Mouse (Mus musculus) kidney, postnatal 0 days (tissue): ENCODE measurements around the gene Rhox4b. TPM values are rescaled to one million over a fixed set of nuclear protein-coding genes. Genes with fewer than 3 reads are reported as not detected.
"Not testable (repeated sequence)": the region's sequence is repeated elsewhere in the genome, so short reads cannot be mapped to it uniquely, and the experiment has no call there.

Source experiments
- ATAC-seq: fragments of 200-750 bp; cut with Nextera tagmentation; replicated peaks from 2 replicates; pipeline ENCODE4 v1.8.0; 2017; ENCODE audit warnings: low read depth, moderate number of reproducible peaks, moderate TSS enrichment, moderate library complexity; ENCODE audit not compliant: low FRiP score
- DNase-seq: peaks from one replicate; pipeline ENCODE4 v3.0.0-alpha.2; 2016; ENCODE audit warnings: low spot score
- H3K27ac ChIP-seq: fragments of 300-500 bp; sonication (generic); 2 replicates; pipeline ENCODE4 v1.5.1; 2014; ENCODE audit warnings: mild to moderate bottlenecking
- H3K27me3 ChIP-seq: fragments of 300-500 bp; sonication (generic); 2 replicates; pipeline ENCODE4 v1.6.1; 2014; ENCODE audit warnings: low read length, mixed read lengths; ENCODE audit not compliant: insufficient read depth
- H3K36me3 ChIP-seq: fragments of 300-500 bp; sonication (generic); 2 replicates; pipeline ENCODE4 v1.6.1; 2014; ENCODE audit warnings: low read length, mixed read lengths; ENCODE audit not compliant: insufficient read depth
- H3K4me1 ChIP-seq: fragments of 300-500 bp; sonication (generic); replicated peaks from 2 replicates; pipeline ENCODE4 v1.6.1; 2014; ENCODE audit warnings: antibody characterized with exemption, low read length, mixed read lengths; ENCODE audit not compliant: insufficient read depth
- H3K4me2 ChIP-seq: fragments of 300-500 bp; sonication (generic); 2 replicates; pipeline ENCODE4 v1.6.1; 2014; ENCODE audit warnings: mild to moderate bottlenecking, low read length, moderate library complexity, mixed read lengths
- H3K4me3 ChIP-seq: fragments of 300-500 bp; sonication (generic); replicated peaks from 2 replicates; pipeline ENCODE4 v1.5.1; 2014; ENCODE audit warnings: low read depth, low read length
- H3K9ac ChIP-seq: fragments of 300-500 bp; sonication (generic); 2 replicates; pipeline ENCODE4 v1.6.1; 2014; ENCODE audit warnings: low read depth, low read length
- H3K9me3 ChIP-seq: fragments of 300-500 bp; sonication (generic); replicated peaks from 2 replicates; pipeline ENCODE4 v1.6.1; 2016; ENCODE audit warnings: low read length, inconsistent platforms, mixed read lengths
- WGBS: fragments of 180-500 bp; shearing (Covaris S2); extraction: QIAGEN DNeasy Blood & Tissue Kit; methylation state at CpG from one replicate; pipeline ENCODE4 v1.1.7; 2014; 5-methylcytosine and 5-hydroxymethylcytosine counted together
- polyA plus RNA-seq: library from polyadenylated mRNA; unstranded; fragments of >200 nt; fragmentation: Nextera tagmentation; extraction: Ambion mirVana; gene quantifications from 2 replicates; pipeline ENCODE4 v1.2.1, GENCODE M21; 2015

The Rhox4b gene
- polyA plus RNA-seq = not detected in 2 replicates

GRCm38 (mm10) chrX:37432194-37432593, at the start of gene Rhox4b:
TSS of gene Rhox4b (plus strand) at chrX:37432494.
- H3K27ac ChIP-seq, H3K4me2 ChIP-seq, H3K36me3 ChIP-seq, H3K27me3 ChIP-seq, DNase-seq, H3K4me3 ChIP-seq, H3K9ac ChIP-seq, ATAC-seq, H3K4me1 ChIP-seq, H3K9me3 ChIP-seq: not testable (repeated sequence)
- WGBS = 89% methylated on average over 14 of the region's 15 CpGs

- not testable (repeated sequence) for H3K4me1 ChIP-seq, DNase-seq, H3K9me3 ChIP-seq, H3K36me3 ChIP-seq, H3K4me3 ChIP-seq, H3K27ac ChIP-seq, H3K27me3 ChIP-seq, H3K9ac ChIP-seq, ATAC-seq, H3K4me2 ChIP-seq
- 95% methylated on average over 8 of the region's 16 CpGs for WGBS
These were observed 41.7 kb upstream of the Rhox4b start, which contains the start of gene Rhox4a2 for GRCm38 (mm10) chrX:37390548-37390947. TSS of gene Rhox4a2 (plus strand) at chrX:37390848.

- H3K9ac ChIP-seq, H3K4me3 ChIP-seq, H3K4me1 ChIP-seq, H3K36me3 ChIP-seq, ATAC-seq, H3K27ac ChIP-seq, H3K27me3 ChIP-seq, H3K9me3 ChIP-seq, H3K4me2 ChIP-seq, DNase-seq: not testable (repeated sequence)
- WGBS = no CpG with 5 or more reads among the region's 9 CpGs
These were observed 20.5 kb upstream of the Rhox4b start, which contains the start of gene Rhox2b for GRCm38 (mm10) chrX:37411767-37412166. TSS of gene Rhox2b (plus strand) at chrX:37412067.

- H3K4me3 ChIP-seq, H3K9me3 ChIP-seq, H3K4me2 ChIP-seq, DNase-seq, ATAC-seq, H3K27me3 ChIP-seq, H3K36me3 ChIP-seq, H3K27ac ChIP-seq, H3K9ac ChIP-seq, H3K4me1 ChIP-seq: not testable (repeated sequence)
- WGBS = 93% methylated on average over 7 of the region's 10 CpGs
These were observed 21.1 kb downstream of the Rhox4b start, which contains the start of gene Rhox2c for GRCm38 (mm10) chrX:37453380-37453779. TSS of gene Rhox2c (plus strand) at chrX:37453680.

GRCm38 (mm10) chrX:37458285-37458684, 26.0 kb downstream of the Rhox4b start, which contains the start of gene Rhox3c:
TSS of gene Rhox3c (plus strand) at chrX:37458585.
- H3K9ac ChIP-seq, H3K9me3 ChIP-seq, H3K27me3 ChIP-seq, H3K36me3 ChIP-seq, H3K27ac ChIP-seq, DNase-seq, H3K4me1 ChIP-seq, H3K4me3 ChIP-seq, ATAC-seq, H3K4me2 ChIP-seq: not testable (repeated sequence)
- WGBS = 93% methylated on average over 3 of the region's 4 CpGs

- not testable (repeated sequence) for H3K27me3 ChIP-seq, H3K9me3 ChIP-seq, H3K4me1 ChIP-seq, H3K27ac ChIP-seq, H3K4me3 ChIP-seq, H3K4me2 ChIP-seq, H3K9ac ChIP-seq, DNase-seq, ATAC-seq, H3K36me3 ChIP-seq
- 91% methylated on average over 14 of the region's 14 CpGs for WGBS
These were observed 47.7 kb downstream of the Rhox4b start, which contains the start of gene Rhox4c for GRCm38 (mm10) chrX:37480037-37480436. TSS of gene Rhox4c (plus strand) at chrX:37480337.

Other genes with a start within 250 kb of the Rhox4b start
- 715 and 799 TPM in 2 replicates for gene Ndufa1, start 241.3 kb upstream of the Rhox4b start, polyA plus RNA-seq
- gene Rnf113a1, start 241.2 kb upstream of the Rhox4b start, polyA plus RNA-seq = 8.9 and 9.6 TPM in 2 replicates
- not detected in 2 replicates for gene Gm9, start 221.5 kb upstream of the Rhox4b start, polyA plus RNA-seq
- gene Rhox1, start 210.2 kb upstream of the Rhox4b start, polyA plus RNA-seq = not detected in 2 replicates
- gene Rhox2a, start 187.5 kb upstream of the Rhox4b start, polyA plus RNA-seq = not detected in 2 replicates
- gene Rhox3a, start 182.6 kb upstream of the Rhox4b start, polyA plus RNA-seq = not detected in 2 replicates
- gene Rhox4a, start 167.2 kb upstream of the Rhox4b start, polyA plus RNA-seq = not detected in 2 replicates
- not detected in 2 replicates for gene Rhox3a2, start 52.5 kb upstream of the Rhox4b start, polyA plus RNA-seq
- gene Rhox4a2, start 41.6 kb upstream of the Rhox4b start, polyA plus RNA-seq = not detected in 2 replicates
- gene Rhox2b, start 20.4 kb upstream of the Rhox4b start, polyA plus RNA-seq = not detected in 2 replicates
- not detected in 2 replicates for gene Rhox2c, start 21.2 kb downstream of the Rhox4b start, polyA plus RNA-seq
- gene Rhox3c, start 26.1 kb downstream of the Rhox4b start, polyA plus RNA-seq = not detected in 2 replicates
- gene Rhox4c, start 47.8 kb downstream of the Rhox4b start, polyA plus RNA-seq = not detected in 2 replicates
- not detected in 2 replicates for gene Rhox2d, start 60.9 kb downstream of the Rhox4b start, polyA plus RNA-seq
- gene Rhox4d, start 81.9 kb downstream of the Rhox4b start, polyA plus RNA-seq = not detected in 2 replicates
- gene Rhox2e, start 98.0 kb downstream of the Rhox4b start, polyA plus RNA-seq = not detected in 2 replicates
- not detected in 2 replicates for gene Rhox3e, start 109.5 kb downstream of the Rhox4b start, polyA plus RNA-seq
- gene Rhox4e, start 124.9 kb downstream of the Rhox4b start, polyA plus RNA-seq = not detected in 2 replicates
- not detected in 2 replicates for gene Rhox2f, start 138.9 kb downstream of the Rhox4b start, polyA plus RNA-seq
- not detected in 2 replicates for gene Rhox3f, start 148.5 kb downstream of the Rhox4b start, polyA plus RNA-seq
- gene Rhox4f, start 175.2 kb downstream of the Rhox4b start, polyA plus RNA-seq = not detected in 2 replicates
- not detected in 2 replicates for gene Rhox3g, start 196.1 kb downstream of the Rhox4b start, polyA plus RNA-seq
- gene Rhox2g, start 211.0 kb downstream of the Rhox4b start, polyA plus RNA-seq = not detected in 2 replicates
- gene Rhox4g, start 218.8 kb downstream of the Rhox4b start, polyA plus RNA-seq = not detected in 2 replicates
- not detected in 2 replicates for gene Rhox3h, start 236.3 kb downstream of the Rhox4b start, polyA plus RNA-seq
- gene Rhox2h, start 240.8 kb downstream of the Rhox4b start, polyA plus RNA-seq = not detected in 2 replicates